Mouse (Mus musculus) adrenal gland, adult 18-20 months (tissue): ENCODE measurements around the gene BC067074. TPM values are rescaled to one million over a fixed set of nuclear protein-coding genes. Genes with fewer than 3 reads are reported as not detected.
"Not testable (repeated sequence)": the region's sequence is repeated elsewhere in the genome, so short reads cannot be mapped to it uniquely, and the experiment has no call there.

Source experiments
- DNase-seq, 2 experiments: peaks; one replicate each; pipeline ENCODE4 v3.0.0; 2021 to 2022; ENCODE audit warnings: low spot score in 2 of 2
- total RNA-seq, 2 experiments: library from RNA; stranded (reverse); gene quantifications; 1 replicate in 1 of 2; 2 replicates in 1 of 2; pipeline ENCODE4 v1.2.3; 2021

BC067074 gene
- total RNA-seq, 2 experiments from 2014 or later, result 0.76 to 1.2 TPM

DNA sequence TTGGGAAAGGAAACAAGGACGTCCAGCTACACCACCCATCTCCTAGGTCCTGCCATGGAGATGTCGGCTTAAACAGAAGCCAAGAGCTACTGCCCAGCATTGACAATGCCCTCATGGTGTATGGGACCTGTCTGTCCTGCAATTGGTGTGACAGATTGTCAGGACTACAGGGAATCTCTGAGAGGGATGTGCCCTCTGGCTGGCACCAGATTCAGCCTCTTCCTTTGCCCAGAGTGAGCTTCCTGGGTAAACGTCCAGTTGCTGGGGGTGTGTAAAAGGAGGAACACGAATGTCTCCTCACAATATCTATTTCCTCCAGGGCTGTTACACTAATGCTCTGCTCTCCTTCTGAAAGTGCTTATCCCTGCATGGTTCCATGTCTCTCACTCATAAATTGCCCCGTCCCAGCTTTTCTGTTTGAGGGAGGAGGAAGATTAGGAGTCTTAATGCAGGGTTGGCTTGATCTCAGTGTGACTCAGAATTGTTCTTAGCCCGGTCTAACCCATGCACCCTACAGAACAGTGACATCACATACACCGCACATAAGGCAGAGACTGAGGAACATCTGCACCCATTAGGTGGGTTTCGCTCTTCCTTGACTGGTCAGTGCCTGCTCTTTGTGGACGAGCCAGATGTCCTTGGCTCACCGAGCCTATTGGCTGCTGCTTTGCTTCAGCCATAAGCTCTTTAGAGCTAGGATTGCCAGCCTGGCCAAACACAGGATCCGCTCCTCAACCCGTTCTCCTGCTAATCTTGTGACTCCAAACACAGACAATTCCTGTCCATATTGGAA is 80.5 kb downstream of the BC067074 start:
- DNase-seq, result no peak

DNA sequence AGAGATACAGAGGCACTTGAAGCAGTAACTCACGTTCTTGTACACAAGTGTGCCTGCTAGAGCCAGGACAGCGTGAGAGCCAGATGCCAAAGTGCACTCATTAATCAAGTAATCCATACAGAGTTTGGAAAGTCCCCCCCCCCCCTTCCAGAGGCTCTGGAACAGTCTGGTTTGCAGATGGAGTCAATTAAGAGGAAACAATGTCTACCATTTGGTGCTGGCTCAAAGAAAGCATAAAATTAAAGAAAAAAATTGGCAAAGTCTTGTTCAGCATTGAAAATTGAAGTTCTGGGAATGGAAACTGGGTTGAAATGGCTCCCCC is 81.1 kb downstream of the BC067074 start:
- DNase-seq, result no peak

DNA sequence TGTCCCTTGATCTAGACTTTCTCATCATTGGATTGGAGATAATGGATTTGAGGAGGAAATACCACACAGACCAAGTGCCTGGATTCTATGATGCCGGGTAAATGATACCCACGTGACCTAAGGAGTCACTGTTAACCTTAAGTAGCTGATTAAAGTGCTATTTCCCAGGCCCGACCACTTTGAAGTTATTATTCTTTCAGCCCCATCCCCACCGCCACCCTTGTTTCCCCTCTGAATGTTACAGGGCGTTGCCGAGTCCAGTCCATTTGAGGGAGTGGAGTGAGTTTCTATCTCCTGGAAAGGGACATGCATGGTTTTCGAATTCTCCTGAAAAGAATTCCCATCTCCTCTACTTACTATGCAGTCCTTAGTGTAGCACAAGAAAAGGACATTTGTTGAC is 84.7 kb downstream of the BC067074 start:
- no peak for DNase-seq

DNA sequence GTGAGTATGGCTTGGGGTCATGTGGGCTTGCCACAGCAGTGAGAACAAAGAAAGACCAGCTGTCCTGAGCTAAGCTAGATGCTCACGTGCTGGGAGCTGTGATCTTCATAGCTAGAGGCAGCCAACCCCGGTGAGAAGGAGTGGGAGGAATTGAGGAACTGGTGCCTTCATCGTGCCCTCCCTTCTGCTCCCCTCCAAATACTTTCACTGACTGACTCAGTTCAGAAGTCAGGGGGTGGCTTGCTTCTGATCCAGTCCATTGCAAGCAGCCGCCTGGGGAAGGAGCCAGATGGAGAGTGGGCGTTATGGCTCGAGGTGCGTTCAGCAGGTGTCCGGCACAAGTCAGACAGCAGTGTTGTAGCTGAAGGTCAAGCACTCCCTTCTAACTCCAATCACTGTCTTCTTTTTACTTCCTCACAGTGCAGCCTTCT is 86.0 kb downstream of the BC067074 start:
- no peak for DNase-seq

DNA sequence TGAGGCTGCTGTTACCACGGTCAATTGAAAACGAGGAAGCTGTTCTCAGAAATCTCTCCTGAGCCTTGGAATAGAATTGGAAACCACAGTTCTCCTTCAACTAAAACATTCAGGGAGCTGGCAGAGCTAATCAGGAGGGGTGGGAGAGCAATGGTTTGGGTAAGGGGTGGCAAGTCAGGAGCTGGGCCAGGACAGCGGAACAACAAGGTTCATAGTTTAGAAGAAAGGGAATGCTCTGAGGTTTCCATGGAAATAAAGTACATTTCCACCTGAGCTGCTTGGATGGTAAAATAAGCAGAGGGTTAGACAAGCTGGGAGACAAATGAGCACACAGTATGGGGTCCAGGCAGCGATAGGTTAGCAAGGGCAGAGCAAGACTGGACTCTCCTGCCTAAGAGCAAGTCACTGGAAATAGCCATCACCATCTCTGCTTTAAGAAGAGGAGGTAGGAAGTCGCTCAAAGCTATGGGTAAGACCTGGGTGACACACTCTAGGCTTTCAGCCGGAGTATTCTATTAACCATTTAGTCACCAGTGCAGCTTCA is 86.9 kb downstream of the BC067074 start:
- no peak for DNase-seq

DNA sequence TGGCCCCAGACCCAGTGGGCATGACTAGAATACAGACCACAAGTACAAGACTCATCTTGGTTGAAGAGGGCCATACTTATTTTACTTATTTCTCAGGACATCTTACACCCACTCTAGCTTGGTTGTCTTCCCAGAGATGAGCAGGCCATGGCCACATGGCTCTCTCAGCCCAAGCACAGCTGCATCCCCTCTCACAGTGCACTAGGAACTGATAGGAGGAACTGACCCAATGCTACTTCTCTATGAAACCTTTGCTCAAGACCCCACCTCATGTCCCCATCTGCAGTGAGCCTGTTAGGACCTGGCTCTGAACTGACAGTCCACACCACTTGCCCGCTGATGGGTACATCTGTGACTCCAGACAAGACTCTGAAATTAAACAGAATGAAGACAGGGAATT is 88.8 kb downstream of the BC067074 start:
- no peak for DNase-seq

DNA sequence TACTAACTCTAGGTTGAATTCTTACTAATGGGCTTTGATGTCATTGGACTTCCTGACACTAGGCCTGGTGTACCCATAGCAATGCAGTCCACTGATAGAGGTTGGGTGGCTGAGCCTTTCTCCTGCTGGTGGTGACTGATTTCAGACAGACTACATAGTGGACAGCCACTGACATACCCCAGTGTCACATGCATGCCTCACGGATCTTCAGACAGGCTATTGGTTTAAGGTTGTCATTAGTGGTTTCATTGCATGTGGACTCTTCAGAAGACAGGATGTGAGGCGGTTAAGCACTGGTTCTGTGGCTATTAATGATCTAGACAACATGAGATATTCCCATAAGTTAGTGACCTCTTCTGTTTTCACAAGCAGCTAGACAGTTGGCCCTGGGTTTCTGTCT is 89.2 kb downstream of the BC067074 start:
- no peak for DNase-seq

DNA sequence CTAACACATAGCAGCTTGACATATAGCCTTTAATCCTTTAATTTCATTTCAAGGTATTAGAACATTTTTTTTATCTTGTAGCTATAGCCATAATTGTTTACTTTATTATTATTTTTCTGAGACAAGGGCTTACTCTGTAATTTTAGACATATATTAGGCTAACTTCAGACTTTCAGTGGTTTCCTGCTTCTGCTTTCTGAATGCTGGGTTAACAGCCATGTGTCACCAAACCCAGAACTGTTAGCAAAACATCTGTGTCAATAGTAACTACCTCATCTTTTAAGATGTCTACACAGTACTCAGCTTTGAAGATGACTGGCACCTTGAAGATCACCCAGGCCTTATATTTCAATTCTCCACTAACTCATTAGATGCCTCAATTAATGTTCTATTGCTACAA is 89.8 kb downstream of the BC067074 start:
- DNase-seq, result not testable (repeated sequence)

DNA sequence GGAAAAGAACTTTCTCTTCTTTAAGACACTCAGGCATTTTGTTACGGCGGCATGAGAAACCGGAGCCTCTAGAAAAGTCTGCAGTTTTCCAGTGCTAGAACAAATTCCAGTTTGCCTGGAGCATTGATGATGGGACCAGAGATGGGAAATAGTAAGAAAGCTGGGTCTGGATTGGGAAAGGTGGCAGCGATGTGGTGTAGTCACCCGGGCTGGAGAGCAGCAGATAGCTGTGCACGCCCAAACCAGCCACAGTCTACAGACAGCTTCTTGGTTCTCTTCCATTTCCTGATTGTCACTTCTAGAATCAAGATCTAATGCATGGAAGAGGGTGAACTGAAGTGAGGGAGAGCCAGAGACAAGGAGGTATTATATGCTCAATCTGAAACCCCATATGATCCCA is 100.4 kb downstream of the BC067074 start:
- DNase-seq, result no peak

DNA sequence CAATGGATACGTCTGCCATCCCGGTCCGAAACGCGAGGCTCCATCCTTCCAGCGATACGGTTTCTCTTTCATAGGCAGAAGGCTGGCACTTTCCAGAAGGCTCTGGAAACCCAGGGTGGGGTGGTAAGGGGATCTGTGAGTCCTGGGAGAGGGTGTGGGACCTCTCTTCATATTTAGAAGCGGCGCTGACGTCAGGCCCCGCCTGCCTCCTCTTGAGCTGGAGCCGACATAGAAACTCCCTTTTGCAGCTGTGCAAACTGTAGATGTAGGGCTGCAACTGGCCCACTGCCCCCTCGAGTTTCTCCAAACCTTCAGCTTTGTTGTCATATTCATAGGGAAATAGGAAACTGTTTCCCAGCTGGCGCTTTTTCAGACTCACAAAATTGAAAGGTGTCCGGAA is 101.6 kb downstream of the BC067074 start:
- DNase-seq, result no peak

DNA sequence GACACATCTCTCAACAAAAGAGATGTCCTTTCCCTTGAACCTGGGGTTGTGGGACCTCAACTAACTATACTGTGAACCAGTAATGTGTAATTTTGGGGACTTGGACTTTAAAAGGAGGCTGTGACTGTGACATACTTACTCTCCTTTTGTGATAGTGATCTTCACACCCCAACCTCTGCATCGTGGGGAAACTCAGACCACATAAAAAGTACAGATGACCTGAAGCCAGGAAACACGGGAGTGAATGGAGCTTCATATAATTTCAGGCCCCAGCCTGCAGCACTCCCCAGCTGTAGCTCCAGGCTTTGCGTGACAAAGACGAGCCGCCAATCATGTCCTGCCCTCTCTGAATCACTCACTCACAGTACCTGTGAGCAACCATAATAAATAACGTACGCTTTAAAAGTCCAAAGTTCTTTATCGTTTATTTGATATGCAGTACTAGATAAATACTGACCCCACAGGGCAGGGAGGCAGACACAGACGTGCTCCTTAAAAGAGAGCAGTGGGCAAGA is 104.1 kb downstream of the BC067074 start:
- no peak for DNase-seq

DNA sequence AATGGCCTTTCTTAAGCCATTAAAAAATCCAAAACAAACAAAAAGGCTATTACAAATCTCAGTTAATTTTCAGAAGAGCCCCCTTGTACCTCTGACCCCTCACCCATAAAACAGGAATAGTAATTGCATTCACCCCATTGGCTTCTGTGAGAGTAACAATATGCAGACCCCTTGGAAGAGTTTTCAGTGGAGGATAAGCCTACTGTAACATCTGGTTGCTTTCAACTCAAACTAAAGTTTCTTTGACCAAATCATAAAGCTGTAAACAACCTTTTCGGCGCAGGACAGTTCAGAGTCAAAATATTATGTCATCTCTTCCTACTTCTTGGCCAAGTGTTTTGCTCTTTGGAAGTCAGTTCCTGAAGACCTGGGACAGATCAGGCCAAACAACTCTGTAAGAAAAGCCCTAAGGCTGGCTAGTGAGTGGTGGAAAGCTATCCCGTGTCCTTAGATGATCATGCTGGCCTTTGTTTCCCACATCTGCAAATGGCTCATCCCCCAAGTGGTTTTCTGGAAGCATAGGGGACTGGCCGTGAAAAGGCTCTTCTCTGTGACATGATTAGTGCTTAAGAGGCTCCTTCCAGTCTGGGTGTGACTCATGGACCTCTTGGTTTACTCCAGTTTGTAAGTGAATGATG is 108.5 kb downstream of the BC067074 start:
- DNase-seq, result no peak

DNA sequence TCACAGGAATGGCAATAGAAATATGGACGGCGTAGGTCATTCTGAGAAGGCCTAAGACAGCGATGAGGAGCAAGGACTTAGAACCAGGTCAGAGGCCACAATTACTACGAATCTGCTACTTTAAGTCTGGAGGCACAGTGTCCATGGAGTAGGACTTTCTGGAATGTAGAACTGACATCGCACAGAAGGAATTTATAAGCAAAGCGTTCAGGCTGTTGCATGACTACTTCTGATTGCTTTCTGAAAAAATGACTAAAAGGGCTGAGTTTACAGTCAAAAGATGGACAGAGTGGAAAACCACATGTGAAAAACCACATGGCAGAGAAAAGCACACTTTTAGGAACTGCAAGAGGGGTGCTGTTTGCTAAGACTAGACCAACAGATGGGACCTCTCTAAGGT is 110.7 kb downstream of the BC067074 start:
- no peak for DNase-seq

DNA sequence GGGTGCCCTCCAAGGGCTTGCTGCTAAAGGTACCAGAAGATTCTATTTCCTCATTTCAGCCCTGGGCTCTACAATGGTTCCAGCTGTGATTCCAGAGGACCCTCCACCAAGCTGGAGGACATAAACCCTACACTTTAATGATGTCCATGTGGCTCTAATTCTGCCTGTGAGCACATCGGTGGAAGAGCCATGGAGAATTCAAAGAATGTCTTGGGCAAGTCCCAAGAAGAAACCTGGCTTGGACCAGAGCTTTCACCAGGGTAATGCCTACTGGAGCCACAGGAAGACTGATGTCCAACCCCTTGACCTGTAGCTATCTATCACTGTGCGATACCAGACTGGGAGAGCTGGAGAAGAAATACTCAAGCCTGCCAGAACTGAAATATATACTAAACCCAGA is 111.2 kb downstream of the BC067074 start:
- DNase-seq, result no peak

DNA sequence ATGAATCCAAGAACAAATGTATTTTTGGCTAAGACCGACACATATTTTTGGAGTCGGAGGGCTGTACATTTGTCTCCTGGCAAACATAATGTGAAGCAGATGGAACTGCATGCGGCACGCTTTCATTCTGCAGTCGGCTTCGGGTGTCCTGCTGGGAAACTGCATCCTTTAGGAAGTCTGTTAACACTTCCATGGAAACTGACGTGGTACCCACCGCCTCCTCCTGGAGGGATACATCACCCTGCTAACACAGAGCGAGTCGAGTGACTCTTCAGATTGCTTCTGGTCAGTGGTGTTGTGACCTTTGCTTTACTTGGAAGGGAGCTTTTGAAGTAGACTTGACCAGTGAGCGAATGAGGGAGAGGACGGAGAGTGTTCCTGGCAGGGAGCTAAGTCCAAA is 117.0 kb downstream of the BC067074 start:
- DNase-seq, result no peak

DNA sequence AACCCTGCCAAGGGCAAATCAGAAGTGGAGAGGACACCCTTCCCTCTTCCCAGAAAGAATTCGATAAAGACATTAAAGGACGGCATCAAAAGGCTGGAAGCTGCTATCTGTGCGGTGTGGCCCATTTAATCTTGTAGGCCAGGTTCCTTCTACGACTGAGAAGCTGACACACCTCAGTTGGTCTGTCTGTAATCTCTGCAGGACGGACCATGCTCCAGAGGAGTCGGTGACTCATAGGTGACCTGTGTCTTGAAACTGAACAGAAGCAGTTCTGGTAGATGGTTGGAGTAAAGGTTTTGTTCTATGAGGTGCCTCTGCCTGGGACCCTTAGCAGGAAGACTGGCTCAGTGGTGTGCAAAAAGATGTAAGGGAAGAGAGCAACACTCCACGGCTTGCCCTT is 122.6 kb downstream of the BC067074 start:
- DNase-seq, result no peak

DNA sequence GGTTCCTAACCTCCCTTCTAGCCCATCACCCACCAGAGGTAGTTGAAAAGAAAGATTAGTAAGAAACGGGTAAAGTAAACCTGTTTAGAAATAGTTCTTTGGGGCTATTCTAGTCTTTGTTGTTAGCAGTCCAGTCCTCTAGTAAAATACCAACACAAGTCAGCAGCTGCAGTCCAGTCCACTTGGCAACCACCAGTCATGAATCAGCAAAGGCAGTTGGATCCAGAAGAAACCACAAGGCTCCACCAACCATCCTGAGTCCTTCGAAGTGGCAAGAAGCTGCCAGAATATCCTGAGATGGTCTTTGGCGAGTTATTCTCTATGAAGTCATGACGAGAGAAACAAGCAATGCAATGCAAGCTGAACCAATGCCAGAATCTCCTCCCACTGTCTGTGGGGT is 124.0 kb downstream of the BC067074 start:
- no peak for DNase-seq

DNA sequence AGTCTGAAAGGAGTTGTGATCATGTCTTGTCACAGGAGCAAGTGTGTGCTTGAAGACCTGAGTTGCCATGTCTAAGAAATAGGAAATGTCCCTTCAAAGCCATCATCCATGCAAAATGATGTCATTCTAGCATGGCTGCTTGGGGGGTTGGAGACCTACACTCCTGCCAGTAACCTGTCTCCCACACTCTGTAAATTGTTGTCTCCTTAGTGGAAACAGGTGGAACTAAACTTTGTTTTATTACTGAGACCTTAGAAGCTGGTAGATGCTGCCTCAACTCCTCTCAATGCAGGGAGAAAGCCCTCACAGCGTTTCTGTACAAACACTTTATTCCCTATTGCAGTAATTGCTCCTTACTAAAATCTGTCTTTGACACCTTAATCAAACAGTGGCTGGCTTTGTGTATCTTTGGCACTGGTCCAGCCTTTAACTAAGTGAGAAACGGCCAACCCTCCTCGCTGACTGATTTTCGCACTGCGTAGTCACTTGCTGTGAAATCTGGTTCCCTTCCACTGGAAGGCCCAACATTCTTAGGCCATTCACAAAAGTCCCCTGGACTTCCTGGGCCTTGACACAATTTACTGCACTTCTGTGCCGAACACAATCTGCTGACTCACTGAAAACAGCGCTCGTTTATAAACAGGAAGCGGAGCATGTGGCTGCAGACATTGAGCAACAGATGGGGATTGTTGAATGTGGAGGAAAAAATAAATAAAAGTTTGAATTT is 125.0 kb downstream of the BC067074 start:
- peak in 1 of 2 experiments; percentile 5 for DNase-seq

DNA sequence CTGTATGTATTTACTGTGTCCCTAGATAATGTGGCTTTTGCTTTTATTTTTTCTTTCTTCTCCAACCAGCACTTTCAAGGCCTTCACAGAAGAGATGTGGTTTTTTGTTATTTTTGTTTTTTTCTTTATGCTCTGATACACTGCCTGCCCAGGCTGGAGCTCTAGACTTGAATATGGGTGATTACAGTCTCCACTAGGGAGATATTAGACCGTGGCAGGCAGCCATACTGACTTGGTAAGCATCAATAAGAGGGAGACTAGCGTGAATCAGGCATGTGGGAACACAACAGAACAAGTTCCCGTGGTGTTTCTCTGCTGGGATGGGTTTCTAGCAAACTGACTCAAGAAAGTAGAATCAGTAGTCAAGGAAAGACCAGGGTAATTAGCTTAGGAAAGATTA is 125.7 kb downstream of the BC067074 start:
- DNase-seq, result no peak

DNA sequence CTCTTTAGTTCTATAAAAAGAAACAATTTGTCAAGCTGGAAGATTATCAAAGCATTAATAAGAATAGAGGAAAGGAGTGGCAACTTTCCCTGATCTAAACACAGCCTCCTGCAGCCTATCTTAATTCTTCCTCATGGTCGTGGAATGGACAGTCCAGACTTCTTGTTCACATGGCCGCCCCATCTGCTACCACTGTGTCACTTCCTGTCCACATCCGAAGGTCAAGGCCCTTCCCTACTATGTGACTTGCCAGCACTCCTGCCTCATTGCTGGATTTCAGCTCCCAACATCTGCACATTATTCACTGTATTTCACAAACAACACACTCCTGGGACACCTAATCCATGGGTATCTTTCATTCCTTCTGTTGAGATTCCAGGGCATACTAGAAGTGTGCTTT is 128.5 kb downstream of the BC067074 start:
- DNase-seq, result no peak

DNA sequence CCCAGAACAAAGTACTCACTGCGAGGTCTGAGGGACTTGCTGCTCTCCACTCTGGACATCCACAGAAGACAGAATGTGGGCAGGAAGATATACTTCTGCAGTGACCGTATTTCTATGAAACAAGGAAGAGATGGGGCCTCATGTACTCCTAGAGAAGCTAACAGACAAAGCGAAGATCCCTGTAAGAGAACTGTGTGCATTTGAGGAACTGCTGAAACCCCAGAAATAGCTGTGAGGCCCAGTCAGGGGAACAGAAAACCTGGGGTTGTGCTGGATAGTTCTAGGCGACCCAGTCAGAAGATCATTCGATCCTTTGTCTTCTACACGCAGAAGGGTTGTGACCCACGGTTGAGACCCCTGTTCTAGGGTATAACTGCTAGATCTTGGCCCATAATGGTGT is 130.9 kb downstream of the BC067074 start:
- no peak for DNase-seq

DNA sequence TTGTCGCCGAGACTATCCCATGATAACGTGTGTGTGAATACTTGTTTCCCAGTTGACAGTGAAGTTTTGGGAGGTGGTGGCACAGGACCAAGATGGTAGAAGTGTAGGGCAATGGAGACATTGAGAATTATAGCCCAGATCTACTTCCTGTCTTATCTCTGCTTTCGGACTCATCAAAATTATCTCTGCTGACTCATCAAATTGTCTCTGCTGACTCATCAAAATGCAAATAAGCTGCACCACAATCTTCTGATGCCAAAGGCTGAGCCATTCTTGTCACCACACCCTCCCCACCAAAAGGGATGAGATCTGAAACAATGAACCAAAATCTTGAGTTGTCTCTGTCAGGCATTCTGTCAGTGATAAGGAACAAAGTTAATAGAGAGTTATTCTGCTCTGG is 132.9 kb downstream of the BC067074 start:
- no peak for DNase-seq
